Mouse (Mus musculus) thymus, adult 2 months (tissue): ENCODE measurements around the gene Col25a1.

Experiments used
- CTCF ChIP-seq: fragments of 200-500 bp; IDR thresholded peaks from 2 replicates; pipeline ENCODE4 v1.5.1; 2012; ENCODE audit warnings: mild to moderate bottlenecking, control low read depth, low read length, moderate library complexity, borderline replicate concordance; ENCODE audit not compliant: control insufficient read depth, poor library complexity, insufficient read depth; ENCODE audit errors: extremely low read depth
- POLR2A ChIP-seq: fragments of 200-500 bp; IDR thresholded peaks from 2 replicates; pipeline ENCODE4 v1.6.1; 2012; ENCODE audit warnings: mild to moderate bottlenecking, low read length, control low read depth, moderate library complexity; ENCODE audit not compliant: control insufficient read depth, poor library complexity, insufficient read depth; ENCODE audit errors: extremely low read depth

DNA sequence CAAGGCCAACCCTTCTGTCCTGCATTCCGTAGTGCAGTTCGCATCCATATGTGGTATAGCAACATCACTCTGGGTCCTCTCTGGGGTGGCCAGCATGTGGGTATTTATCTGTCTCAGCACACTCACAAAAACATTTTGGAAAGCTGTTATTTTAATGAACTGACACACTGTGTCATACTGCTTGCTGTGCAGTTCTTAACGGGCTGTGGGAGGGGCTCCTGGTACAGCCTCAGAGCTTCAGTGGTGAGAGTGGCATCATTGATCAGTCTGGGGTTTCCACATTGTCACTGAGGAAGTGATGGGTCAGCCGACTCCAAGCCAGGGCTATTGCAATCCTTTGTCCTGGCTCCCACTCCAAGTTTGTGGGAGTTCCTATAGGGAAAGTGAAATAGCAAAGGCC is 255.9 kb downstream of the Col25a1 start:
- no peak for TF ChIP-seq CTCF
- TF ChIP-seq POLR2A = no peak
